Mouse (Mus musculus): Measurements from ENCODE around the gene Pdia6. TPM values are rescaled to one million over a fixed set of nuclear protein-coding genes. Genes with fewer than 3 reads are reported as not detected.

Pdia6 gene
- total RNA-seq, 2 experiments from 2014 or later, result 40.6 to 45.2 TPM

DNA sequence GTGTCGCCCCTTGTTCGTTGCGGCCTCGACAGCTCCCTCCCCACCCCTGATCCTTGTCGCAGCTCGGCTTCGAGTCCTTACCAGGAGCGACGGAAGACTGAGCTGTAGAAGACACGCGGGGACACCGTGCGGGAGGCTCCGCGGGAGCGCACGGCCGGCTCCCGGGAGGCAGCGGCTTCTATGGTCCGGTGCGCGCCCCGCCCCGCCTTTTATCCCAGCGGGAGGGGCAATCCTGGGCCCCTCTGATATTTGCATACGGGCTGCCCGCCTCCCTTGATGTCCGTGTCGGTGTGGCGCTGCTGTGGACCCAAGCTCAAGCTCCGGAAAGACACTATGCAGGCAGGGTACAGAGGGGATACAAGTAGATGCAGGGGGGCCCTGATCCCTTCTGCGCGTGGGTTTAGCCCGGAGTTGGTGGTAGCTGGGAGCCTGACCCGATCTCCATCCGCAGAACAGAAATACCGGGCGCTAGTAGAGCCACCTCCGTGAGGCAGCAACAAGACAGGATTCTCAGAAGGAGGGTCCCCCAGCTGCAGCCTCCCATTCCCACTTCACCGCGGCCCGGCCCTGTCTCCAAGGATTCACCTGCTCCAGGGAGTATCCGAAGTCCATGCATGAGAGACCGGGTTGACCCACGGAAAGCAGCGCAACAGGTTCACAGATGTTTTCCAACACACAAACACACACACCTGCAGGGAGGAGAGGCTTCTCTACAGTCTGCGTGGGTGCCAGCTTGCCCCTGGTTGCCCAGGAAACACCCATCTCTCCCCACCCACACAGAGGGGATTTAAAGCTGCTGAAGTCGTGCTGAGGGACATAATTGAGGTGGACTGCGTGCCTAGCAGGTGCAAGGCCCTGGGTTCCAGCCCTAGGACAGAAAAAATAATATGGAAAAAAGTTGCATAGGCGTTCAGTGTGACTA is 58.5 kb downstream of the Pdia6 start:
- no peak for DNase-seq
- intact Hi-C loops (cut with DNase I), result no loop called here

- intact Hi-C loops (cut with DNase I), result no loop called here
- no peak for DNase-seq
Observed at GRCm38 (mm10) chr12:17329259-17329658, 62.9 kb downstream of the Pdia6 start, which contains the start of gene Atp6v1c2. TSS of gene Atp6v1c2 (minus strand) at chr12:17329359.

- no peak for DNase-seq
- intact Hi-C loops (cut with DNase I), result no loop called here
Observed at GRCm38 (mm10) chr12:17333459-17333858, 67.1 kb downstream of the Pdia6 start.

Other genes with a start within 250 kb of the Pdia6 start
- 1 to 10 TPM; 2.2 to 2.9 TPM for gene Kcnf1, start 89.7 kb upstream of the Pdia6 start, total RNA-seq (2021)
- not detected for gene Atp6v1c2, start 62.8 kb downstream of the Pdia6 start, total RNA-seq (2021)
- gene Nol10, start 81.9 kb downstream of the Pdia6 start, total RNA-seq (2021), result 1 to 10 TPM; 5.6 to 7.6 TPM